Mouse (Mus musculus) E14TG2a.4 (cell line): ENCODE results near the gene Rab3a.

Experiments
- CTCF ChIP-seq: conservative IDR thresholded peaks from 2 replicates; pipeline ENCODE4 v1.5.1; 2014; ENCODE audit warnings: low read length
- POU5F1 ChIP-seq: IDR thresholded peaks from 2 replicates; pipeline ENCODE4 v1.6.1; 2014; ENCODE audit warnings: low read length, borderline replicate concordance

DNA sequence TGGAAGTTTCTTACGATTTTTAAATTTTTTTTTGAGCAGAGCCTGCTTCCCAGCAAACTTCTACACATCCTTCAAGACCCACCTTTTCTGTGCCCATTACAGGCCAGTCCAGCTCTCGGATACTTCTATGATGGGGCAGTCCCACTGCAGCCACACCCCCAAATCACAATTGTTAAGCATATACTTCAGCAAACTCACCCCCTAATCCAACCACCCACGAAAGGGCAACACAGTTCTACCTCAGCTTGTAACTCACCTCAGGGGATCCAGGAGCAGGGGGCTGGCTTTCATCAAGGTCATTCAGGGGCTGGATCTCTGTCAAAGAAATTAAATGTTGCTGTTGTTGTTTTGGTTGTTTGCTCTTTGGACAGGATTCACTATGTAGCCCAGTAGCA lies 32.6 kb downstream of the Rab3a start:
- TF ChIP-seq CTCF (no peak), POU5F1 (no peak)
